Mouse (Mus musculus): ENCODE measurements around the gene Hectd4. TPM values are rescaled to one million over a fixed set of nuclear protein-coding genes. Genes with fewer than 3 reads are reported as not detected.
A peak's percentile ranks its signal among the peaks of the same experiment; 100 is the strongest.

Hectd4 gene
- total RNA-seq (2021) (10 to 100 TPM; 22.6 to 23.1 TPM), polyA plus RNA-seq (2012; rRNA removed) (9.8 and 13.8 TPM in 2 replicates)
- long read RNA-seq, partial matches to known transcripts: 9 of 10 reads
- long read RNA-seq, other reads (novel, unspliced or antisense): 1 of 10 reads

- intact Hi-C loops (cut with DNase I): loop anchor here (5.0 kb wide), 1 partner anchor 172 kb away; no protein-coding TSS in a partner anchor
- Histone ChIP-seq H3K79me2 (replicated peaks; ENCODE audit: control insufficient read depth, insufficient read depth, low read length) (peaks cover 5% of the 10 kb centered on the region), H3K4me3 (peak within 1 kb of the TSS; percentile 81), H3K4me1 (ENCODE audit: control insufficient read depth, insufficient read depth, low read length) (peaks cover 4% of the 10 kb centered on the region), H3K9ac (ENCODE audit: low read depth, low read length) (peak within 1 kb of the TSS; percentile 94), H3K36me3 (ENCODE audit: control insufficient read depth, insufficient read depth, low read length) (peaks cover 4% of the 10 kb centered on the region; the same call in 1 of the 2 replicates), H3K27me3 (ENCODE audit: control insufficient read depth, insufficient read depth, low read length) (no peaks in the 10 kb centered on the region), H3K27ac (peak within 1 kb of the TSS; percentile 65)
- DNase-seq: peak; percentile 95 to 99
- TF ChIP-seq POLR2A (IDR thresholded peaks at IDR 0.05; ENCODE audit: insufficient read depth, low read depth, low read length) (peak; percentile 79), EP300 (IDR thresholded peaks at IDR 0.05; ENCODE audit: insufficient read depth, low read depth, low read length) (no peak)
- WGBS: 4% methylated on average over 71 of the region's 90 CpGs
These were observed at the start of gene Hectd4 for GRCm38 (mm10) chr5:121219980-121220731. Gene Hectd4 (plus strand): TSS chr5:121220219.

GRCm38 (mm10) chr5:121172835-121173234, 47.2 kb upstream of the Hectd4 start:
- TF ChIP-seq CTCF (IDR thresholded peaks at IDR 0.05) (peak; percentile 57), EP300 (IDR thresholded peaks at IDR 0.05; ENCODE audit: insufficient read depth, low read depth, low read length) (no peak)
- no peak overlapping the region for H3K4me3 ChIP-seq
- no peak for DNase-seq
- H3K36me3 ChIP-seq (ENCODE audit: control insufficient read depth, insufficient read depth, low read length): peaks cover 3% of the 10 kb centered on the region
- WGBS: 75% methylated on average over 4 of the region's 4 CpGs
- no peak overlapping the region for H3K27ac ChIP-seq
- H3K9ac ChIP-seq (ENCODE audit: low read depth, low read length): no peak overlapping the region
- no peaks in the 10 kb centered on the region for H3K27me3 ChIP-seq (ENCODE audit: control insufficient read depth, insufficient read depth, low read length)
- intact Hi-C loops (cut with DNase I): no loop called here
- H3K79me2 ChIP-seq (replicated peaks; ENCODE audit: control insufficient read depth, insufficient read depth, low read length): peaks cover 12% of the 10 kb centered on the region
- H3K4me1 ChIP-seq (ENCODE audit: control insufficient read depth, insufficient read depth, low read length): peaks cover 3% of the 10 kb centered on the region

GRCm38 (mm10) chr5:121179077-121179857, 40.8 kb upstream of the Hectd4 start:
- Histone ChIP-seq H3K27ac (no peak overlapping the region), H3K4me3 (no peak overlapping the region), H3K9ac (ENCODE audit: low read depth, low read length) (no peak overlapping the region), H3K36me3 (ENCODE audit: control insufficient read depth, insufficient read depth, low read length) (peaks cover 3% of the 10 kb centered on the region), H3K27me3 (ENCODE audit: control insufficient read depth, insufficient read depth, low read length) (no peaks in the 10 kb centered on the region), H3K79me2 (replicated peaks; ENCODE audit: control insufficient read depth, insufficient read depth, low read length) (peaks cover 17% of the 10 kb centered on the region), H3K4me1 (ENCODE audit: control insufficient read depth, insufficient read depth, low read length) (peaks cover 9% of the 10 kb centered on the region)
- intact Hi-C loops (cut with DNase I): no loop called here
- TF ChIP-seq EP300 (IDR thresholded peaks at IDR 0.05; ENCODE audit: insufficient read depth, low read depth, low read length) (no peak), POLR2A (IDR thresholded peaks at IDR 0.05; ENCODE audit: insufficient read depth, low read depth, low read length) (no peak), CTCF (IDR thresholded peaks at IDR 0.05) (no peak)
- WGBS: 54% methylated on average over 9 of the region's 9 CpGs
- no peak for DNase-seq

- no peak for DNase-seq
- no peak for TF ChIP-seq POLR2A (IDR thresholded peaks at IDR 0.05; ENCODE audit: insufficient read depth, low read depth, low read length)
- TF ChIP-seq EP300 (IDR thresholded peaks at IDR 0.05; ENCODE audit: insufficient read depth, low read depth, low read length): no peak
- TF ChIP-seq CTCF (IDR thresholded peaks at IDR 0.05): no peak
- H3K36me3 ChIP-seq (ENCODE audit: control insufficient read depth, insufficient read depth, low read length): peaks cover 17% of the 10 kb centered on the region
- H3K79me2 ChIP-seq (replicated peaks; ENCODE audit: control insufficient read depth, insufficient read depth, low read length): peaks cover 18% of the 10 kb centered on the region
- no peak overlapping the region for H3K4me3 ChIP-seq
- intact Hi-C loops (cut with DNase I): loop anchor here (10.0 kb wide), 1 partner anchor 228 kb away; no protein-coding TSS in a partner anchor
- H3K9ac ChIP-seq (ENCODE audit: low read depth, low read length): no peak overlapping the region
- no peaks in the 10 kb centered on the region for H3K27me3 ChIP-seq (ENCODE audit: control insufficient read depth, insufficient read depth, low read length)
- peaks cover 25% of the 10 kb centered on the region for H3K4me1 ChIP-seq (ENCODE audit: control insufficient read depth, insufficient read depth, low read length)
- 80% methylated on average over 9 of the region's 9 CpGs for WGBS
- no peak overlapping the region for H3K27ac ChIP-seq
These were observed 36.8 kb upstream of the Hectd4 start for GRCm38 (mm10) chr5:121183269-121183668.

- Histone ChIP-seq H3K9ac (ENCODE audit: low read depth, low read length) (no peak overlapping the region), H3K27me3 (ENCODE audit: control insufficient read depth, insufficient read depth, low read length) (no peaks in the 10 kb centered on the region), H3K4me3 (no peak overlapping the region; the same call in 1 of the 2 replicates), H3K27ac (peak overlapping the region; percentile 78), H3K36me3 (ENCODE audit: control insufficient read depth, insufficient read depth, low read length) (peaks cover 14% of the 10 kb centered on the region), H3K79me2 (replicated peaks; ENCODE audit: control insufficient read depth, insufficient read depth, low read length) (peaks cover 16% of the 10 kb centered on the region), H3K4me1 (ENCODE audit: control insufficient read depth, insufficient read depth, low read length) (peaks cover 28% of the 10 kb centered on the region)
- 21% methylated on average over 2 of the region's 2 CpGs for WGBS
- intact Hi-C loops (cut with DNase I): loop anchor here (10.0 kb wide), 1 partner anchor 230 kb away; no protein-coding TSS in a partner anchor
- TF ChIP-seq POLR2A (IDR thresholded peaks at IDR 0.05; ENCODE audit: insufficient read depth, low read depth, low read length) (no peak), CTCF (IDR thresholded peaks at IDR 0.05) (no peak), EP300 (IDR thresholded peaks at IDR 0.05; ENCODE audit: insufficient read depth, low read depth, low read length) (no peak)
- no peak for DNase-seq
These were observed 35.6 kb upstream of the Hectd4 start for GRCm38 (mm10) chr5:121184375-121184774.

Data from heart, adult 2 months (tissue).